Mouse (Mus musculus) liver, embryonic 14.5 days (tissue): ENCODE measurements around the gene Cdca7l.

Experiments
- CTCF ChIP-seq: IDR thresholded peaks from 2 replicates; pipeline ENCODE4 v1.5.1; 2016; ENCODE audit warnings: antibody characterized with exemption, low read depth, control low read depth
- EP300 ChIP-seq: IDR thresholded peaks from 2 replicates; pipeline ENCODE4 v1.6.1; 2016; ENCODE audit warnings: antibody characterized with exemption, low read depth

GRCm38 (mm10) chr12:117884627-117885026 is 80.5 kb downstream of the Cdca7l start:
- no peak for TF ChIP-seq CTCF
- no peak for TF ChIP-seq EP300
